Mouse (Mus musculus) heart, embryonic 14.5 days (tissue): Measurements from ENCODE around the gene Mecom. TPM values are rescaled to one million over a fixed set of nuclear protein-coding genes. Genes with fewer than 3 reads are reported as not detected.

Experiments used
- ATAC-seq: fragments of 200-750 bp; cut with Nextera tagmentation; 2 replicates; pipeline ENCODE4 v1.8.0; 2017; ENCODE audit warnings: low read depth, moderate TSS enrichment; ENCODE audit not compliant: insufficient number of reproducible peaks, insufficient read depth, low FRiP score
- H3K27ac ChIP-seq, 2 experiments: fragments of 200-500 bp in 1 of 2; fragments of 300-500 bp in 1 of 2; sonication (generic) in 1 of 2; replicated peaks in 1 of 2; 2 replicates each; pipeline ENCODE4 v1.5.1; 2012 to 2014; ENCODE audit warnings: low read depth in 2 of 2, low read length in 2 of 2, control low read depth in 1 of 2, mild to moderate bottlenecking in 1 of 2, mixed read lengths in 1 of 2; ENCODE audit not compliant: control insufficient read depth in 1 of 2, insufficient read depth in 1 of 2
- H3K27me3 ChIP-seq: fragments of 300-500 bp; sonication (generic); 2 replicates; pipeline ENCODE4 v1.6.1; 2014; ENCODE audit warnings: mild to moderate bottlenecking, low read length, control low read depth; ENCODE audit not compliant: control insufficient read depth, insufficient read depth
- H3K36me3 ChIP-seq: fragments of 300-500 bp; sonication (generic); 2 replicates; pipeline ENCODE4 v1.6.1; 2014; ENCODE audit warnings: mild to moderate bottlenecking, control low read depth, low read length, mixed read lengths; ENCODE audit not compliant: control insufficient read depth, insufficient read depth
- H3K4me1 ChIP-seq, 2 experiments: fragments of 200-500 bp in 1 of 2; fragments of 300-500 bp in 1 of 2; sonication (generic) in 1 of 2; 2 replicates each; pipeline ENCODE4 v1.6.1; 2012 to 2014; ENCODE audit warnings: low read length in 2 of 2, control low read depth in 1 of 2, mixed read lengths in 1 of 2; ENCODE audit not compliant: control insufficient read depth in 2 of 2, insufficient read depth in 2 of 2
- H3K4me2 ChIP-seq: fragments of 300-500 bp; sonication (generic); 2 replicates; pipeline ENCODE4 v1.6.1; 2014; ENCODE audit warnings: mild to moderate bottlenecking, low read length
- H3K4me3 ChIP-seq, 2 experiments: fragments of 200-500 bp in 1 of 2; fragments of 300-500 bp in 1 of 2; sonication (generic) in 1 of 2; 2 replicates each; pipeline ENCODE4 v1.5.1; 2012 to 2014; ENCODE audit warnings: low read length in 2 of 2, mild to moderate bottlenecking in 2 of 2, control low read depth in 1 of 2, low read depth in 1 of 2, moderate library complexity in 1 of 2; ENCODE audit not compliant: control insufficient read depth in 1 of 2, insufficient read depth in 1 of 2
- H3K9ac ChIP-seq: fragments of 300-500 bp; sonication (generic); 2 replicates; pipeline ENCODE4 v1.6.1; 2014; ENCODE audit warnings: mild to moderate bottlenecking, low read length
- H3K9me3 ChIP-seq: fragments of 300-500 bp; sonication (generic); 2 replicates; pipeline ENCODE4 v1.6.1; 2016; ENCODE audit warnings: low read length, control low read depth; ENCODE audit not compliant: control insufficient read depth
- WGBS: fragments of 180-500 bp; shearing (Covaris S2); extraction: QIAGEN DNeasy Blood & Tissue Kit; methylation state at CpG from one replicate; pipeline ENCODE4 v1.1.7; 2014; 5-methylcytosine and 5-hydroxymethylcytosine counted together
- polyA plus RNA-seq: library from polyadenylated mRNA; unstranded; fragments of >200 nt; fragmentation: Nextera tagmentation; extraction: Ambion mirVana; gene quantifications from 2 replicates; pipeline ENCODE4 v1.2.1, GENCODE M21; 2014

Mecom gene
- polyA plus RNA-seq, 1 experiment from 2014 or later: 23.0 TPM

GRCm38 (mm10) chr3:30143961-30144411 is 403.8 kb downstream of the Mecom start:
- H3K9me3 ChIP-seq: no peaks in the 10 kb centered on the region
- H3K27me3 ChIP-seq: no peaks in the 10 kb centered on the region
- no peak overlapping the region for H3K4me2 ChIP-seq
- H3K4me1 ChIP-seq: peaks cover 7 to 13% of the 10 kb centered on the region in 2 experiments; a peak in 3 of 4 replicates
- WGBS: 58% methylated on average over 11 of the region's 11 CpGs
- H3K4me3 ChIP-seq: no peak overlapping the region
- ATAC-seq: no peak
- no peak overlapping the region for H3K9ac ChIP-seq
- no peak overlapping the region for H3K27ac ChIP-seq
- H3K36me3 ChIP-seq: no peaks in the 10 kb centered on the region

- Histone ChIP-seq H3K9me3 (no peaks in the 10 kb centered on the region), H3K4me2 (no peak overlapping the region)
- 76% methylated on average over 2 of the region's 2 CpGs for WGBS
Measured at GRCm38 (mm10) chr3:30143440-30143839, 404.4 kb downstream of the Mecom start.

GRCm38 (mm10) chr3:30140349-30140748 is 407.5 kb downstream of the Mecom start:
- Histone ChIP-seq H3K4me3 (no peak overlapping the region), H3K4me2 (no peak overlapping the region), H3K27ac (no peak overlapping the region), H3K27me3 (no peaks in the 10 kb centered on the region), H3K36me3 (no peaks in the 10 kb centered on the region), H3K9ac (no peak overlapping the region), H3K9me3 (no peaks in the 10 kb centered on the region), H3K4me1 (peaks cover 4 to 9% of the 10 kb centered on the region in 2 experiments; a peak in 3 of 4 replicates)
- no peak for ATAC-seq
- 64% methylated on average over 5 of the region's 5 CpGs for WGBS

More at GRCm38 (mm10) chr3:30143440-30143839, 404.4 kb downstream of the Mecom start:
- ATAC-seq: no peak
- Histone ChIP-seq H3K36me3 (no peaks in the 10 kb centered on the region), H3K9ac (no peak overlapping the region), H3K27ac (no peak overlapping the region), H3K4me3 (no peak overlapping the region), H3K4me1 (peaks cover 4 to 9% of the 10 kb centered on the region in 2 experiments; a peak in 3 of 4 replicates), H3K27me3 (no peaks in the 10 kb centered on the region)

GRCm38 (mm10) chr3:30139678-30140077 is 408.1 kb downstream of the Mecom start:
- H3K4me2 ChIP-seq: no peak overlapping the region
- 69% methylated on average over 4 of the region's 4 CpGs for WGBS
- no peaks in the 10 kb centered on the region for H3K27me3 ChIP-seq
- H3K36me3 ChIP-seq: no peaks in the 10 kb centered on the region
- no peaks in the 10 kb centered on the region for H3K9me3 ChIP-seq
- no peak overlapping the region for H3K27ac ChIP-seq
- no peak overlapping the region for H3K4me3 ChIP-seq
- peaks cover 2 to 4% of the 10 kb centered on the region in 2 experiments; a peak in 1 of 4 replicates for H3K4me1 ChIP-seq
- H3K9ac ChIP-seq: no peak overlapping the region
- no peak for ATAC-seq

- Histone ChIP-seq H3K27ac (no peak overlapping the region), H3K9me3 (no peaks in the 10 kb centered on the region), H3K4me3 (no peak overlapping the region), H3K36me3 (no peaks in the 10 kb centered on the region), H3K9ac (no peak overlapping the region), H3K4me2 (no peak overlapping the region), H3K4me1 (no peaks in the 10 kb centered on the region), H3K27me3 (no peaks in the 10 kb centered on the region)
- WGBS: 88% methylated on average over 6 of the region's 6 CpGs
- ATAC-seq: no peak
Measured at GRCm38 (mm10) chr3:30138588-30138987, 409.2 kb downstream of the Mecom start.

GRCm38 (mm10) chr3:30135857-30136256 is 412.0 kb downstream of the Mecom start:
- 81% methylated on average over 6 of the region's 6 CpGs for WGBS
- H3K27me3 ChIP-seq: no peaks in the 10 kb centered on the region
- H3K4me3 ChIP-seq: no peak overlapping the region
- no peak overlapping the region for H3K9ac ChIP-seq
- ATAC-seq: no peak
- H3K4me2 ChIP-seq: no peak overlapping the region
- no peak overlapping the region for H3K27ac ChIP-seq
- no peaks in the 10 kb centered on the region for H3K9me3 ChIP-seq
- H3K36me3 ChIP-seq: no peaks in the 10 kb centered on the region
- H3K4me1 ChIP-seq: no peaks in the 10 kb centered on the region

- H3K4me1 ChIP-seq: no peaks in the 10 kb centered on the region
Measured at GRCm38 (mm10) chr3:30135119-30135518, 412.7 kb downstream of the Mecom start.

GRCm38 (mm10) chr3:30132981-30133380 is 414.8 kb downstream of the Mecom start:
- H3K27me3 ChIP-seq: no peaks in the 10 kb centered on the region
- no peaks in the 10 kb centered on the region for H3K9me3 ChIP-seq
- no peak for ATAC-seq
- H3K27ac ChIP-seq: no peak overlapping the region
- no peak overlapping the region for H3K4me3 ChIP-seq
- no peaks in the 10 kb centered on the region for H3K4me1 ChIP-seq
- no peaks in the 10 kb centered on the region for H3K36me3 ChIP-seq
- WGBS: 71% methylated on average over 3 of the region's 3 CpGs
- no peak overlapping the region for H3K4me2 ChIP-seq
- no peak overlapping the region for H3K9ac ChIP-seq

More at GRCm38 (mm10) chr3:30135119-30135518, 412.7 kb downstream of the Mecom start:
- Histone ChIP-seq H3K9me3 (no peaks in the 10 kb centered on the region), H3K36me3 (no peaks in the 10 kb centered on the region), H3K27ac (no peak overlapping the region), H3K27me3 (no peaks in the 10 kb centered on the region), H3K9ac (no peak overlapping the region), H3K4me2 (no peak overlapping the region), H3K4me3 (no peak overlapping the region)
- WGBS: 44% methylated on average over 1 of the region's 1 CpGs
- ATAC-seq: no peak
